Mouse (Mus musculus): ENCODE measurements around the gene Kbtbd4. TPM values are rescaled to one million over a fixed set of nuclear protein-coding genes. Genes with fewer than 3 reads are reported as not detected.

Kbtbd4 gene
- total and polyA plus RNA-seq, 2 experiments from 2014 or later = 43.6 to 49.5 TPM

DNA sequence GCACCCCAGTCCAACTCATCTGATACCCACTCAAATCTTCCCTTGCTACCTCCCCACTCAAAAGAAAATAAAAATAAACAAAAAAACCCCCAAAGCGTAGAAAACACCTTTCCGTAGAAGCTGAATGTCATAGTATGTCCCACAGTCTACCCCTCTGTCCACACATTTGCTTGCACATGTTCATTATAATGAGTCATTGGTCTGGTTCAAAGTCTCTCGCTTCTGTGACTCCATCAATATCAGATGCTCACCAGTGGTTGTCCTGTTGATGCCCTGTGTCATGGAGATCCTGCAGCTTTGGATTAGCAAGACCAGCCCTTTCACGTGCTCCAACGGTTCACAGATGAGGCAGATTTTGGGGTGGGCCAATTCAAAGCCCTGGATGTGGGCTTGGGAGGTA lies 45.6 kb downstream of the Kbtbd4 start:
- WGBS = 85% methylated on average over 5 of the region's 5 CpGs
- Histone ChIP-seq H3K27ac (no peak overlapping the region), H3K4me2 (ENCODE audit: low read depth, low read length) (no peak overlapping the region), H3K4me3 (ENCODE audit: low read length) (no peak overlapping the region), H3K9me3 (ENCODE audit: low read length) (no peaks in the 10 kb centered on the region), H3K9ac (replicated peaks; ENCODE audit: low read length) (no peak overlapping the region), H3K4me1 (ENCODE audit: insufficient read depth, low read length) (no peaks in the 10 kb centered on the region), H3K27me3 (ENCODE audit: insufficient read depth, low read length) (no peaks in the 10 kb centered on the region), H3K36me3 (ENCODE audit: insufficient read depth, low read length) (no peaks in the 10 kb centered on the region)
- ATAC-seq = 0 out of 2 replicates have a peak, but pooled peaks have one; percentile 7
- no peak for DNase-seq (ENCODE audit: low spot score)
- no peak for TF ChIP-seq CTCF (IDR thresholded peaks at IDR 0.05; ENCODE audit: low read depth)

DNA sequence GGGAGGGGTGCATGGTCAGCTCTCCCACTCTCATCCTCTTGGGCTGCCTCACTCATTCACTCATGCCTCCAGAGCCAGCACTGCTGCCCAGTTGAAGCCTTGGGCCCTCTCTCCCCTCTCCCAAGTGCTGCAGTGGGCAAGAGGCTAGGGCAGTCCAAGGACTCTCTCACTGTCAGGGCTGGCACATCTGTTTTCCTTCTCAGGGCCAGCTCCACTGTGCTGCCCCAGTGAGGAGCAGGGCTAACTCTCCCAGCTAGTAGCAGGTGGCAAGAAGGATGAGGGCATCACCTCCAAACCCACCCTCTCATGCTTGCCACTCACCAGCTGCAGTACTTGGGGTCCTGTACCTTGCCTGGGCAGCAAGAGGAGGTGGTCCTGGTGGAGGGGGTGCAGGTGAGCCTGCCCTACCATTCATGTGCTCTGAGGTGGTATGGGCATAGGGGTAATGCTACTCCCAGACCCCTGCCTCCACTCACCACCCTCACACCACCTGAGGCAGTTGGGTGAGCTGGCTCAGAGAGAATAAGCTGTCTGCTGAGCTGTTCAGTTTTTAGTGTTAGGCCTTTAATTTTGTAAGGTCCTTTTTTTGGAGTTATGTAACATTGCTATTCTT lies 46.1 kb downstream of the Kbtbd4 start:
- H3K4me3 ChIP-seq (ENCODE audit: low read length) = no peak overlapping the region
- H3K4me1 ChIP-seq (ENCODE audit: insufficient read depth, low read length) = no peaks in the 10 kb centered on the region
- no peak overlapping the region for H3K9ac ChIP-seq (replicated peaks; ENCODE audit: low read length)
- TF ChIP-seq CTCF (IDR thresholded peaks at IDR 0.05; ENCODE audit: low read depth) = no peak
- ATAC-seq (0 out of 2 replicates have a peak, but pooled peaks have one; percentile 35), DNase-seq (ENCODE audit: low spot score) (no peak)
- H3K36me3 ChIP-seq (ENCODE audit: insufficient read depth, low read length) = no peaks in the 10 kb centered on the region
- no peaks in the 10 kb centered on the region for H3K9me3 ChIP-seq (ENCODE audit: low read length)
- no peaks in the 10 kb centered on the region for H3K27me3 ChIP-seq (ENCODE audit: insufficient read depth, low read length)
- no peak overlapping the region for H3K4me2 ChIP-seq (ENCODE audit: low read depth, low read length)
- H3K27ac ChIP-seq = no peak overlapping the region

DNA sequence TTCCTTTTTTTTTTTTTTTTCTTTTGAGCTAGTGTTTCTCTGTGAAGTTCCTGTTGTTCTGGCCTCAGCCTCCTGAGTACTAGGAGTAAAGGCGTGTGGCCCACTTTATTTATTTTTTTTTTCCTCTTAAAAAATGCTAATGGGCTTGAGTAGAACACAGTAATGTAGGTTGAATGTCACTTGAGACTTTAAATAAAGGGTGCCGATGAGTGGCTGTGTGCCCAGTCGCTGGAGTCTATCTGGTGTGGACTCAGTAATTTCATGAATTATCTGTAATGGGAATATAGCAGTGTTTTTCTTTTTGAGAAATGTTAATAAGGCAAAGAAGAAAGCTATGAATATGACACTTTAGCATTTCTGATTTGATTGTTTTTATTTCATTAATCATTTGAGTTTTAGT lies 48.9 kb downstream of the Kbtbd4 start:
- ATAC-seq = no peak
- no peak for DNase-seq (ENCODE audit: low spot score)
- whole genome bisulfite sequencing = 45% methylated on average over 3 of the region's 3 CpGs

DNA sequence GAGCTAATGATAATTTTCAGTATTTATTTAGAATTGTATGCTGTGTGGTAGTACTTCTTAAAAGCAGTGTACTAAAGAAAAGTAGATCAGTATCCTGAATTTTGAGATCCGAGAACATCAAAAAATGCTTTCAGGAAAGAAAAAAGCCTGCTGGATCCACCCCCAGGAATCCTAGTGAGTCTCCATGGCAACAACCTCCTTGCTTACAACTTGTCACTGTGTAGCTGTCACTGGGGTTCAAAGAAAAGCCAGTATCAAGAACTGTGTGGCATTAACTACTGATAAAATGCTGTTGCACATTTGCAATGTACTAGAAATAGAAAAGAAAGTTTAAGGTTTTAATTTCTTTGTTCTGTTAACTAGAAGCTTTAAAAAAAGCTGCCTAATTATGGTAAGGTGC lies 51.5 kb downstream of the Kbtbd4 start:
- ATAC-seq = peak; percentile 72; the same call in 1 of the 2 replicates
- no peak for TF ChIP-seq CTCF (IDR thresholded peaks at IDR 0.05; ENCODE audit: low read depth)
- H3K27ac ChIP-seq = no peak overlapping the region

More for the DNA sequence above, 48.9 kb downstream of the Kbtbd4 start:
- Histone ChIP-seq H3K27me3 (ENCODE audit: insufficient read depth, low read length) (no peaks in the 10 kb centered on the region), H3K27ac (no peak overlapping the region), H3K4me1 (ENCODE audit: insufficient read depth, low read length) (no peaks in the 10 kb centered on the region), H3K4me2 (ENCODE audit: low read depth, low read length) (no peak overlapping the region), H3K36me3 (ENCODE audit: insufficient read depth, low read length) (no peaks in the 10 kb centered on the region), H3K9me3 (ENCODE audit: low read length) (no peaks in the 10 kb centered on the region), H3K9ac (replicated peaks; ENCODE audit: low read length) (no peak overlapping the region), H3K4me3 (ENCODE audit: low read length) (no peak overlapping the region)
- TF ChIP-seq CTCF (IDR thresholded peaks at IDR 0.05; ENCODE audit: low read depth) = no peak

DNA sequence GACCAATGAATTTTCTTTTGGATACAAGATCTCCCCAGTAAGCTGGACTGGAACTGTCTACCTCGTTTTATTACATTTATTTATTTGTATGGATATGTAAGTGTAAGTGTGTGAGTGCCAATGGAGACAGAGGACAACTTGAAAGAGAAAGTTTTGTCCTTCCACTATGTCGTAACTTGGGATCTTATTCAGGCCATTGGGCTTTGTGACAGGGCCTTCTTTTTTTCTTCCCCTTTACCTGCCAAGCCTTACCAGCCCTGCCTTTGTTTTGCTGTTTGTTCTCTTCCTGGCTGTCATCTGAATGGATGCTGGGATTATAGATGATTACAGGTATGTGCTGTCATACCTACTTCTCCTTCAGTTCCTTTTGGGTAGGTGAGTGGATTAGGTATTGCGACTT lies 54.3 kb downstream of the Kbtbd4 start:
- H3K27me3 ChIP-seq (ENCODE audit: insufficient read depth, low read length) = no peaks in the 10 kb centered on the region
- no peak for DNase-seq (ENCODE audit: low spot score)
- no peak for TF ChIP-seq CTCF (IDR thresholded peaks at IDR 0.05; ENCODE audit: low read depth)
- H3K9me3 ChIP-seq (ENCODE audit: low read length) = no peaks in the 10 kb centered on the region
- H3K4me2 ChIP-seq (ENCODE audit: low read depth, low read length) = no peak overlapping the region
- no peaks in the 10 kb centered on the region for H3K4me1 ChIP-seq (ENCODE audit: insufficient read depth, low read length)
- H3K27ac ChIP-seq = no peak overlapping the region
- ATAC-seq = no peak
- no peak overlapping the region for H3K4me3 ChIP-seq (ENCODE audit: low read length)
- WGBS = 88% methylated on average over 3 of the region's 3 CpGs
- H3K9ac ChIP-seq (replicated peaks; ENCODE audit: low read length) = no peak overlapping the region
- H3K36me3 ChIP-seq (ENCODE audit: insufficient read depth, low read length) = no peaks in the 10 kb centered on the region

More for the DNA sequence above, 51.5 kb downstream of the Kbtbd4 start:
- H3K27me3 ChIP-seq (ENCODE audit: insufficient read depth, low read length) = no peaks in the 10 kb centered on the region
- no peaks in the 10 kb centered on the region for H3K4me1 ChIP-seq (ENCODE audit: insufficient read depth, low read length)
- no peaks in the 10 kb centered on the region for H3K9me3 ChIP-seq (ENCODE audit: low read length)
- 9% methylated on average over 1 of the region's 1 CpGs for WGBS
- H3K4me2 ChIP-seq (ENCODE audit: low read depth, low read length) = no peak overlapping the region
- no peaks in the 10 kb centered on the region for H3K36me3 ChIP-seq (ENCODE audit: insufficient read depth, low read length)
- DNase-seq (ENCODE audit: low spot score) = peak; percentile 60
- H3K9ac ChIP-seq (replicated peaks; ENCODE audit: low read length) = no peak overlapping the region
- no peak overlapping the region for H3K4me3 ChIP-seq (ENCODE audit: low read length)

DNA sequence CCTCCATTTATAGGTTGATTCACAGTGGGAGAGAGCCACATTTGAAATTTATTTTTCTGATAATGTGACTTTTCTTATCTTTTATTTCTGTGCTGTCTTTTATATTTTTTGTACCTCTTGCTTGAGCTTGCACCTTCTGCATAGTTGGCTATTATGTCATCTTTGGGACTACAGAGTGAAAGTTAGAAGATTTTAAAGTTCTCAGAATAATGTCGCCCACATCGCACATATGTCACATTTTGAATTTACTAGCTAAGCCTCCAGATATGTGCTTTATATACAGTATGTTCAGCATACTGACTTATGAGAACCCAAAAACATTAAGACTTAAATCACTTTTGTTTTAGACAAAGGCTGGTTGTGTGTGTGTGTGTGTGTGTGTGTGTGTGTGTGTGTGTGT lies 55.5 kb downstream of the Kbtbd4 start:
- no peak for ATAC-seq
- no peak for DNase-seq (ENCODE audit: low spot score)
- no peak overlapping the region for H3K9ac ChIP-seq (replicated peaks; ENCODE audit: low read length)
- no peak overlapping the region for H3K4me3 ChIP-seq (ENCODE audit: low read length)
- peaks cover 4% of the 10 kb centered on the region; the same call in 1 of the 2 replicates for H3K4me1 ChIP-seq (ENCODE audit: insufficient read depth, low read length)
- no peaks in the 10 kb centered on the region for H3K36me3 ChIP-seq (ENCODE audit: insufficient read depth, low read length)
- no peak overlapping the region for H3K4me2 ChIP-seq (ENCODE audit: low read depth, low read length)
- 93% methylated on average over 2 of the region's 2 CpGs for WGBS
- H3K9me3 ChIP-seq (ENCODE audit: low read length) = no peaks in the 10 kb centered on the region
- no peak overlapping the region for H3K27ac ChIP-seq
- no peak for TF ChIP-seq CTCF (IDR thresholded peaks at IDR 0.05; ENCODE audit: low read depth)
- H3K27me3 ChIP-seq (ENCODE audit: insufficient read depth, low read length) = no peaks in the 10 kb centered on the region

Other genes with a start within 250 kb of the Kbtbd4 start
- 13.5 and 14.3 TPM in 2 replicates for gene Nup160, start 227.5 kb upstream of the Kbtbd4 start, total RNA-seq (2014; rRNA removed)
- 12.4 and 13.7 TPM in 2 replicates for gene Nup160, start 227.5 kb upstream of the Kbtbd4 start, polyA plus RNA-seq (2015; fragmentation: Nextera tagmentation; extraction: Ambion mirVana)
- gene Fnbp4, start 159.4 kb upstream of the Kbtbd4 start, total RNA-seq (2014; rRNA removed) = 55.9 and 67.7 TPM in 2 replicates
- 51.3 and 56.7 TPM in 2 replicates for gene Fnbp4, start 159.4 kb upstream of the Kbtbd4 start, polyA plus RNA-seq (2015; fragmentation: Nextera tagmentation; extraction: Ambion mirVana)
- gene Agbl2, start 122.0 kb upstream of the Kbtbd4 start, total RNA-seq (2014; rRNA removed) = 0.26 and 0.72 TPM in 2 replicates
- 0.51 and 1.3 TPM in 2 replicates for gene Agbl2, start 122.0 kb upstream of the Kbtbd4 start, polyA plus RNA-seq (2015; fragmentation: Nextera tagmentation; extraction: Ambion mirVana)
- 111 and 126 TPM in 2 replicates for gene Mtch2, start 57.6 kb upstream of the Kbtbd4 start, total RNA-seq (2014; rRNA removed)
- 202 and 214 TPM in 2 replicates for gene Mtch2, start 57.6 kb upstream of the Kbtbd4 start, polyA plus RNA-seq (2015; fragmentation: Nextera tagmentation; extraction: Ambion mirVana)
- 552 and 661 TPM in 2 replicates for gene C1qtnf4, start 18.9 kb upstream of the Kbtbd4 start, total RNA-seq (2014; rRNA removed)
- gene C1qtnf4, start 18.9 kb upstream of the Kbtbd4 start, polyA plus RNA-seq (2015; fragmentation: Nextera tagmentation; extraction: Ambion mirVana) = 228 and 230 TPM in 2 replicates
- gene Ndufs3, start 87 bp downstream of the Kbtbd4 start, total RNA-seq (2014; rRNA removed) = 186 TPM in 2 replicates
- gene Ndufs3, start 87 bp downstream of the Kbtbd4 start, polyA plus RNA-seq (2015; fragmentation: Nextera tagmentation; extraction: Ambion mirVana) = 271 and 274 TPM in 2 replicates
- 67.0 and 68.6 TPM in 2 replicates for gene Celf1, start 35.6 kb downstream of the Kbtbd4 start, total RNA-seq (2014; rRNA removed)
- gene Celf1, start 35.6 kb downstream of the Kbtbd4 start, polyA plus RNA-seq (2015; fragmentation: Nextera tagmentation; extraction: Ambion mirVana) = 59.6 and 63.1 TPM in 2 replicates
- gene Rapsn, start 130.9 kb downstream of the Kbtbd4 start, total RNA-seq (2014; rRNA removed) = 0.22 TPM in 1 of 2 replicates, not detected in the other
- 0.88 and 1.1 TPM in 2 replicates for gene Rapsn, start 130.9 kb downstream of the Kbtbd4 start, polyA plus RNA-seq (2015; fragmentation: Nextera tagmentation; extraction: Ambion mirVana)
- gene Psmc3, start 149.3 kb downstream of the Kbtbd4 start, total RNA-seq (2014; rRNA removed) = 154 and 160 TPM in 2 replicates
- 249 and 261 TPM in 2 replicates for gene Psmc3, start 149.3 kb downstream of the Kbtbd4 start, polyA plus RNA-seq (2015; fragmentation: Nextera tagmentation; extraction: Ambion mirVana)
- 37.1 and 42.7 TPM in 2 replicates for gene Slc39a13, start 165.7 kb downstream of the Kbtbd4 start, total RNA-seq (2014; rRNA removed)
- 22.6 and 24.4 TPM in 2 replicates for gene Slc39a13, start 165.7 kb downstream of the Kbtbd4 start, polyA plus RNA-seq (2015; fragmentation: Nextera tagmentation; extraction: Ambion mirVana)
- 3.0 and 8.5 TPM in 2 replicates for gene Spi1, start 177.7 kb downstream of the Kbtbd4 start, total RNA-seq (2014; rRNA removed)
- gene Spi1, start 177.7 kb downstream of the Kbtbd4 start, polyA plus RNA-seq (2015; fragmentation: Nextera tagmentation; extraction: Ambion mirVana) = 4.5 and 4.9 TPM in 2 replicates
- 0.25 and 0.37 TPM in 2 replicates for gene Mybpc3, start 213.4 kb downstream of the Kbtbd4 start, total RNA-seq (2014; rRNA removed)
- gene Mybpc3, start 213.4 kb downstream of the Kbtbd4 start, polyA plus RNA-seq (2015; fragmentation: Nextera tagmentation; extraction: Ambion mirVana) = 0.13 and 0.23 TPM in 2 replicates